In the genomic region with DNA sequence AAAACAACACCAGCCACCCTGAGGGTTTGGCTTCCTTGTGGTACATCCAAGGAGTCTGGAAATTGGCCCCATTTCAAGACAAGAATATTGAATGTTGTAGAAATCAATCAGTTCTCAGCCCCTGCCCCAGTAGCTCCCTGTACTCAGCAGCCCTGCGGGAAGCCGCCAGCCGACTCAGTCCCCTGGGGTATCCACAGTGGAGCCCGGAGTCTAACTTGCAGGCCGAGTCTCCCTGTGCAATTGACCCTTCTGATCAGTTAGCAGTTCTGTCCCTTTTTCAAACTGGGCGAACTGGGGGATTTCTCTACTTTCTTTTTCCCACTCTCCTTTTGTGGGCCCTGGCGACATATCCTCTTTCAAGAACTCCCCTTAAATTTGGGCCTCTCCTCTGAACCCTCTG, we compare ENCODE assay signal across 32 mouse cellular contexts. TPM values are rescaled to one million over a fixed set of nuclear protein-coding genes. Genes with fewer than 3 reads are reported as not detected.
A peak's percentile ranks its signal among the peaks of the same experiment; 100 is the strongest.
DNase-seq lines count a peak whose midpoint lies in the region; ATAC-seq lines count a peak whose summit lies in the region.
"Had no signal": no experiment of that assay in that cellular context is flagged by ENCODE, and none has a peak within 500 bp of the region (broad histone marks: within the 10 kb centered on the region; RNA-seq: fewer than 3 reads in every experiment).

No protein-coding gene starts in this region.

- H3K9ac ChIP-seq in intestine, embryonic 14.5 days (ENCODE audit: low read length): no peak overlapping the region
- no peak overlapping the region for H3K9ac ChIP-seq in intestine, embryonic 15.5 days
- H3K9ac ChIP-seq in embryonic facial prominence, embryonic 11.5 days (replicated peaks; ENCODE audit: low read length): no peak overlapping the region
- no peak overlapping the region for H3K9ac ChIP-seq in limb, embryonic 12.5 days (replicated peaks)
- H3K9ac ChIP-seq: limb, embryonic 15.5 days; liver, embryonic 15.5 days had no signal

- peak; percentile 61 for DNase-seq in intestine, embryonic 14.5 days (ENCODE audit: low spot score)
- DNase-seq in embryonic facial prominence, embryonic 10.5 days (ENCODE audit: low spot score): peak; percentile 48
- DNase-seq in embryonic facial prominence, embryonic 11.5 days (ENCODE audit: low spot score): no peak
- DNase-seq in heart, postnatal 10 days: no peak
- DNase-seq in yolk sac, embryonic 10.5 days (ENCODE audit: low spot score): no peak
- DNase-seq: adrenal gland, adult 8-10 months; cerebellum, adult 18-20 months; cerebellum, postnatal 25 days; embryo, embryonic 11 days; gastrocnemius, postnatal 10 days; heart, adult 11 months; kidney, postnatal 14 days; right cerebral cortex, adult 18-20 months; right cerebral cortex, postnatal 4 days; thymus, postnatal 14 days had no signal

- WGBS in intestine, embryonic 14.5 days: 9% methylated on average over 7 of the region's 7 CpGs
- WGBS in intestine, embryonic 15.5 days: 18% methylated on average over 7 of the region's 7 CpGs
- WGBS in embryonic facial prominence, embryonic 10.5 days: 1% methylated on average over 7 of the region's 7 CpGs
- WGBS in embryonic facial prominence, embryonic 11.5 days: 2% methylated on average over 7 of the region's 7 CpGs
- 5% methylated on average over 7 of the region's 7 CpGs for WGBS in limb, embryonic 12.5 days

- no peak overlapping the region for H3K4me2 ChIP-seq in intestine, embryonic 14.5 days (ENCODE audit: low read length)
- no peak overlapping the region for H3K4me2 ChIP-seq in intestine, embryonic 15.5 days (replicated peaks)
- H3K4me2 ChIP-seq in embryonic facial prominence, embryonic 11.5 days (ENCODE audit: low read depth, low read length): no peak overlapping the region; the same call in 1 of the 2 replicates
- H3K4me2 ChIP-seq in limb, embryonic 12.5 days: peak overlapping the region; percentile 90; the same call in 1 of the 2 replicates
- H3K4me2 ChIP-seq: hindbrain, embryonic 12.5 days; liver, embryonic 15.5 days had no signal

- no peaks in the 10 kb centered on the region for H3K36me3 ChIP-seq in intestine, embryonic 14.5 days (ENCODE audit: control insufficient read depth, insufficient read depth, low read length)
- no peaks in the 10 kb centered on the region for H3K36me3 ChIP-seq in intestine, embryonic 15.5 days
- H3K36me3 ChIP-seq in embryonic facial prominence, embryonic 10.5 days (replicated peaks): no peaks in the 10 kb centered on the region
- no peaks in the 10 kb centered on the region for H3K36me3 ChIP-seq in embryonic facial prominence, embryonic 11.5 days (replicated peaks; ENCODE audit: control insufficient read depth, insufficient read depth, low read depth, low read length)
- no peaks in the 10 kb centered on the region for H3K36me3 ChIP-seq in limb, embryonic 12.5 days
- H3K36me3 ChIP-seq: hindbrain, embryonic 12.5 days; limb, embryonic 15.5 days; liver, embryonic 15.5 days had no signal

- peaks cover 92% of the 10 kb centered on the region for H3K27me3 ChIP-seq in intestine, embryonic 14.5 days (replicated peaks; ENCODE audit: control insufficient read depth, insufficient read depth, low read length)
- H3K27me3 ChIP-seq in intestine, embryonic 15.5 days (replicated peaks): peaks cover 95% of the 10 kb centered on the region
- H3K27me3 ChIP-seq in embryonic facial prominence, embryonic 10.5 days (replicated peaks; ENCODE audit: low read depth, poor library complexity, severe bottlenecking): peaks cover 100% of the 10 kb centered on the region
- H3K27me3 ChIP-seq in embryonic facial prominence, embryonic 11.5 days (ENCODE audit: control insufficient read depth, insufficient read depth, low read length): peaks cover 92% of the 10 kb centered on the region
- peaks cover 97% of the 10 kb centered on the region for H3K27me3 ChIP-seq in limb, embryonic 12.5 days

- H3K4me3 ChIP-seq in intestine, embryonic 14.5 days (ENCODE audit: low read depth, low read length): no peak overlapping the region
- H3K4me3 ChIP-seq in intestine, embryonic 15.5 days (replicated peaks): no peak overlapping the region
- peak overlapping the region; percentile 62 for H3K4me3 ChIP-seq in embryonic facial prominence, embryonic 10.5 days
- 0 out of 2 replicates have a peak overlapping the region, but pooled peaks have one; percentile 37 for H3K4me3 ChIP-seq in embryonic facial prominence, embryonic 11.5 days (ENCODE audit: low read depth, low read length)
- peak overlapping the region; percentile 51 for H3K4me3 ChIP-seq in limb, embryonic 12.5 days (replicated peaks)
- H3K4me3 ChIP-seq: erythroblast, embryonic 14.5 days; layer of hippocampus, adult 2 months; liver, embryonic 15.5 days had no signal

- no peak for ATAC-seq in intestine, embryonic 14.5 days (replicated peaks; ENCODE audit: low FRiP score, low TSS enrichment, low read depth)
- ATAC-seq in intestine, embryonic 15.5 days: no peak
- ATAC-seq in embryonic facial prominence, embryonic 11.5 days (replicated peaks; ENCODE audit: insufficient number of reproducible peaks, low FRiP score, low TSS enrichment, low read depth): no peak
- no peak for ATAC-seq in limb, embryonic 12.5 days (ENCODE audit: insufficient number of reproducible peaks, insufficient read depth, low FRiP score, low TSS enrichment, low read depth)
- ATAC-seq: activated CD4-positive, CD25-positive, alpha-beta regulatory T cell, adult 4 months; forebrain, embryonic 16.5 days; inflammation-experienced regulatory T-cells, adult 6 months had no signal

- H3K4me1 ChIP-seq in intestine, embryonic 14.5 days (replicated peaks; ENCODE audit: control insufficient read depth, insufficient read depth, low read length): peaks cover 8% of the 10 kb centered on the region
- H3K4me1 ChIP-seq in intestine, embryonic 15.5 days (replicated peaks): peaks cover 31% of the 10 kb centered on the region
- H3K4me1 ChIP-seq in embryonic facial prominence, embryonic 10.5 days: peaks cover 69% of the 10 kb centered on the region
- peaks cover 18% of the 10 kb centered on the region for H3K4me1 ChIP-seq in embryonic facial prominence, embryonic 11.5 days (ENCODE audit: control insufficient read depth, insufficient read depth, low read length)
- peaks cover 58% of the 10 kb centered on the region for H3K4me1 ChIP-seq in limb, embryonic 12.5 days (replicated peaks)

- H3K27ac ChIP-seq in intestine, embryonic 14.5 days (ENCODE audit: low read depth): no peak overlapping the region
- no peak overlapping the region for H3K27ac ChIP-seq in intestine, embryonic 15.5 days
- H3K27ac ChIP-seq in embryonic facial prominence, embryonic 10.5 days (replicated peaks): no peak overlapping the region
- H3K27ac ChIP-seq in embryonic facial prominence, embryonic 11.5 days (replicated peaks; ENCODE audit: low read depth, low read length): no peak overlapping the region
- H3K27ac ChIP-seq in limb, embryonic 12.5 days: no peak overlapping the region
- H3K27ac ChIP-seq: hindbrain, embryonic 12.5 days; layer of hippocampus, adult 2 months; limb, embryonic 15.5 days; liver, embryonic 15.5 days had no signal

- no peaks in the 10 kb centered on the region for H3K9me3 ChIP-seq in intestine, embryonic 14.5 days (ENCODE audit: control insufficient read depth, low read length)
- no peaks in the 10 kb centered on the region for H3K9me3 ChIP-seq in intestine, embryonic 15.5 days
- no peaks in the 10 kb centered on the region for H3K9me3 ChIP-seq in embryonic facial prominence, embryonic 10.5 days
- no peaks in the 10 kb centered on the region for H3K9me3 ChIP-seq in embryonic facial prominence, embryonic 11.5 days (replicated peaks; ENCODE audit: control insufficient read depth, low read length)
- H3K9me3 ChIP-seq in limb, embryonic 12.5 days: no peaks in the 10 kb centered on the region
- H3K9me3 ChIP-seq: hindbrain, embryonic 12.5 days; limb, embryonic 15.5 days; liver, embryonic 15.5 days had no signal

- intact Hi-C loops in heart, postnatal 10 days (cut with DNase I): no loop called here

RNA-seq across cellular contexts. Expression of gene Fgf8, which starts 1.9 kb away (rescaled TPM):
- not detected in 2 replicates for polyA plus RNA-seq in intestine, embryonic 14.5 days (2014; fragmentation: Nextera tagmentation; extraction: Ambion mirVana)
- polyA plus RNA-seq in intestine, embryonic 15.5 days (2015; fragmentation: Nextera tagmentation; extraction: Ambion mirVana): not detected in 2 replicates
- 36.9 and 43.2 TPM in 2 replicates for polyA plus RNA-seq in embryonic facial prominence, embryonic 10.5 days (2016; fragmentation: Nextera tagmentation; extraction: Ambion mirVana)
- polyA plus RNA-seq in embryonic facial prominence, embryonic 11.5 days (2014; fragmentation: Nextera tagmentation; extraction: Ambion mirVana): 17.7 and 20.5 TPM in 2 replicates
- 16.1 and 18.3 TPM in 2 replicates for polyA plus RNA-seq in limb, embryonic 12.5 days (2016; fragmentation: Nextera tagmentation; extraction: Ambion mirVana)
- not detected for total RNA-seq in heart, postnatal 10 days (2021)
- total RNA-seq: adrenal gland, adult 8-10 months; gastrocnemius, postnatal 10 days; layer of hippocampus, adult 2 months; layer of hippocampus, postnatal 25 days; MEL had no signal
- polyA plus RNA-seq: activated CD4-positive, CD25-positive, alpha-beta regulatory T cell, adult 4 months; C2C12; erythroblast, embryonic 14.5 days; heart, postnatal 0 days; inflammation-experienced regulatory T-cells, adult 6 months; liver, embryonic 15.5 days; lung, embryonic 16.5 days; midbrain, postnatal 0 days; stomach, embryonic 14.5 days had no signal

RNA-seq across cellular contexts. Expression of gene Npm3, which starts 8.6 kb away (rescaled TPM):
- 16.3 and 16.7 TPM in 2 replicates for polyA plus RNA-seq in intestine, embryonic 14.5 days (2014; fragmentation: Nextera tagmentation; extraction: Ambion mirVana)
- 13.4 and 14.7 TPM in 2 replicates for polyA plus RNA-seq in intestine, embryonic 15.5 days (2015; fragmentation: Nextera tagmentation; extraction: Ambion mirVana)
- 12.0 and 12.4 TPM in 2 replicates for polyA plus RNA-seq in embryonic facial prominence, embryonic 10.5 days (2016; fragmentation: Nextera tagmentation; extraction: Ambion mirVana)
- polyA plus RNA-seq in embryonic facial prominence, embryonic 11.5 days (2014; fragmentation: Nextera tagmentation; extraction: Ambion mirVana): 15.2 and 17.2 TPM in 2 replicates
- 12.2 and 12.8 TPM in 2 replicates for polyA plus RNA-seq in limb, embryonic 12.5 days (2016; fragmentation: Nextera tagmentation; extraction: Ambion mirVana)
- 10 to 100 TPM; 17.7 to 19.7 TPM for total RNA-seq in heart, postnatal 10 days (2021)

RNA-seq across cellular contexts. Expression of gene Mgea5, which starts 42.8 kb away (rescaled TPM):
- polyA plus RNA-seq in intestine, embryonic 14.5 days (2014; fragmentation: Nextera tagmentation; extraction: Ambion mirVana): 55.0 and 58.9 TPM in 2 replicates
- 36.3 and 36.4 TPM in 2 replicates for polyA plus RNA-seq in intestine, embryonic 15.5 days (2015; fragmentation: Nextera tagmentation; extraction: Ambion mirVana)
- polyA plus RNA-seq in embryonic facial prominence, embryonic 10.5 days (2016; fragmentation: Nextera tagmentation; extraction: Ambion mirVana): 61.3 and 62.3 TPM in 2 replicates
- 58.7 and 58.8 TPM in 2 replicates for polyA plus RNA-seq in embryonic facial prominence, embryonic 11.5 days (2014; fragmentation: Nextera tagmentation; extraction: Ambion mirVana)
- polyA plus RNA-seq in limb, embryonic 12.5 days (2016; fragmentation: Nextera tagmentation; extraction: Ambion mirVana): 84.2 and 87.9 TPM in 2 replicates
- 10 to 100 TPM; 73.6 to 77.1 TPM for total RNA-seq in heart, postnatal 10 days (2021)

Comparison
In these comparisons a context has a peak if more than half of its experiments do, and no peak if none do; other contexts are left out.
1. DNase-seq: peak in intestine, embryonic 14.5 days (single experiment) and embryonic facial prominence, embryonic 10.5 days (single experiment); none in embryonic facial prominence, embryonic 11.5 days (single experiment), heart, postnatal 10 days (0 of 2) and yolk sac, embryonic 10.5 days (single experiment).
2. H3K4me3 ChIP-seq: peak in embryonic facial prominence, embryonic 10.5 days (single experiment), embryonic facial prominence, embryonic 11.5 days (single experiment) and limb, embryonic 12.5 days (single experiment); none in intestine, embryonic 14.5 days (single experiment) and intestine, embryonic 15.5 days (single experiment).
3. RNA of gene Fgf8, which starts 1.9 kb away (polyA plus RNA-seq): 36.9 to 43.2 TPM in embryonic facial prominence, embryonic 10.5 days, 17.7 to 20.5 TPM in embryonic facial prominence, embryonic 11.5 days and 16.1 to 18.3 TPM in limb, embryonic 12.5 days; not detected in intestine, embryonic 14.5 days and not detected in intestine, embryonic 15.5 days; every median in the first group is over 10 times any median in the second.